Mouse (Mus musculus) Patski (cell line): ENCODE measurements at regions not wholly inside any gene's neighbourhood (a gene's known extent, or its start where the extent isn't known, plus 50 kb on each side); places are given as distances from the start of the nearest gene placed in this dataset.

Source experiments
- ATAC-seq: fragments of 100-300 bp; one replicate; pipeline ENCODE4 v1.8.0; 2021
- CTCF ChIA-PET: fragments of 350-600 bp; sonication (Branson Sonifier 250); formaldehyde crosslinking; loops from one replicate; lab custom pipeline; 2022; ENCODE audit warnings: inconsistent platforms; lab: Charles Lee
- POLR2A ChIA-PET: fragments of 350-600 bp; sonication (Branson Sonifier 250); formaldehyde crosslinking; loops from one replicate; lab custom pipeline; 2022; ENCODE audit warnings: antibody characterized with exemption, inconsistent platforms; lab: Charles Lee
- DNase-seq: peaks from one replicate; pipeline ENCODE4 v3.0.0-alpha.2; 2011; ENCODE audit warnings: low read depth, low spot score
- H3K27me3 ChIP-seq: fragments of 371-371 bp; one replicate; pipeline ENCODE4 v1.5.1; 2021
- CTCF ChIP-seq: fragments of 100-300 bp; IDR thresholded peaks from one replicate; pipeline ENCODE4 v1.5.1; 2021
- in situ Hi-C: fragments of 300-500 bp; cut with MboI; formaldehyde crosslinking; loops from 3 replicates; pipeline ENCODE4 v1.11.1; 2018; ENCODE audit warnings: low pct_unique_long_range_greater_than_20kb, mixed read lengths

- DNase-seq (no peak), ATAC-seq (no peak)
- TF ChIP-seq CTCF: no peak
- no peaks in the 10 kb centered on the region for H3K27me3 ChIP-seq
- in situ Hi-C loops: loop anchor here (10.0 kb wide), 1 partner anchor 121 kb away; the partner anchor contains the start of gene Ercc6l2
- ChIA-PET POLR2A (interaction anchor here (0.6 kb wide), 1 partner anchor 92 kb away, joined by 3 read pairs; no protein-coding TSS in a partner anchor), CTCF (no interaction called here)
Observed at GRCm38 (mm10) chr13:63693636-63694035, 120.2 kb upstream of the Ptch1 start.

DNA sequence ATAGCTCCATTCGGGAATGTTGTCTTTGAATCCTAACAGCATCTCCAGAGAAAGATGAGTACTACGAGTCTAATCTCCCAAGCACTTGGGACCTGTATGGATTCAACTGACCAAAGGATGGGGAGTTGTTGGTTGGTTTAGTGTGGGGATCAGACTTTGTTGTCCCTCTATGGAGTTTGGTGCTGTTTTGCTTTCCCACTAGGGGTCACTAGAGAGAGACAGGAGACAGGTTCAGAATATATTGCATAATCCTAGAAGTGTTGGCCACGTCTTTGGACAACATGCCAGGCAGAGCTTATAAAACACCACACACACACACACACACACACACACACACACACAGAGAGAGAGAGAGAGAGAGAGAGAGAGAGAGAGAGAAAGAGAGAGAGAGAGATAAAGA lies 118.6 kb upstream of the Ercc6l2 start:
- ChIA-PET POLR2A (interaction anchor here (1.2 kb wide), 1 partner anchor 12 kb away, joined by 4 read pairs; no protein-coding TSS in a partner anchor), CTCF (interaction anchor here (0.7 to 2.4 kb wide), 10 partner anchors 8 to 133 kb away, joined by 3 to 12 read pairs (median 4); no protein-coding TSS in a partner anchor)
- no peak for ATAC-seq
- TF ChIP-seq CTCF: peak; percentile 52
- no peak for DNase-seq
- no peaks in the 10 kb centered on the region for H3K27me3 ChIP-seq
- in situ Hi-C loops: loop anchor here (10.0 kb wide), 1 partner anchor 118 kb away; the partner anchor contains the start of gene Ercc6l2

DNA sequence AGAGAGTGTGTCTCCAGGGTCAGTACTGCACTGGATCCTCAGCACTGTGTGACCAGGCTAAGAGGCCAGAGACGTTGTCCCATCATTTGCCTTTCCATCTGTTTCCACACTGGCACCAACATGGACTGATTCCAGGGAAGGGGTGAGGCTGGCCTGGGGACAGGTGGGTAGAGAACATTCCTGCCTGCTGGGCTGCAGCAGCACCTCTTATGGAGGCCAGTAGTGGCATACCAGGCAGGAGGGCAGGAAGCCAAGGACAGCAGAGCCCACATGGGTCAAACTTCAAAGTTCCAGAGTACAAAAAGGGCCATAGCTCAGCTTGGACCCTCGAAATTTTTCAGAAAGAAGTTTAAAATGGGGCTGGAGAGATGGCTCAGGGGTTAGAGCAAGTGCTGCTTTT lies 115.4 kb upstream of the Ercc6l2 start:
- POLR2A ChIA-PET: no interaction called here
- DNase-seq: no peak
- ATAC-seq: no peak

DNA sequence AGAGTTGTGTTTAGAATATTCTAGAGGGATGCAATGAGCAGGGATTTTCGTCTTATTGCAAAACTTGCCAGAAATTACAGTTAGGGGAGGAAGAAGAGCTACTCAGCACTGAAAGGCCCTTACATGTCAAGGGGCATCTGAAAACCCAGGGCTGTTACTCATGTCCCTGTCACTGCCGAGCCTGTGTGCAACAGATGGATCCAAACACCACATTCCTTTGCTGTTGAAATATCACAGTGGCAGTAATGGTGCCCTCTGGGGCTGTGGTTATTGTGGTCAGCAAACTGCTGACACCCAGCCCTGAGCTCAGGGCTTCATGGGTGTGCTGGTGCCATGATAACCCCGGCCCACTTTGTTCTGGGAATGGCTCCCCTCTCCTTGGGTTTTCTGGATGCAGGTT lies 114.3 kb upstream of the Ercc6l2 start:
- POLR2A ChIA-PET: no interaction called here
- no peak for TF ChIP-seq CTCF
- DNase-seq (peak; percentile 65), ATAC-seq (peak; percentile 89)
- CTCF ChIA-PET: no interaction called here
- H3K27me3 ChIP-seq: no peaks in the 10 kb centered on the region
- in situ Hi-C loops: loop anchor here (5.0 kb wide), 1 partner anchor 337 kb away; no protein-coding TSS in a partner anchor

More for the DNA sequence above, 115.4 kb upstream of the Ercc6l2 start:
- no peaks in the 10 kb centered on the region for H3K27me3 ChIP-seq
- CTCF ChIA-PET: no interaction called here
- in situ Hi-C loops: loop anchor here (5.0 to 10.0 kb wide), 2 partner anchors 115 to 338 kb away; partner anchors contain the start of gene Ercc6l2
- TF ChIP-seq CTCF: no peak

GRCm38 (mm10) chr13:63701199-63702175 lies 113.6 kb upstream of the Ercc6l2 start:
- POLR2A ChIA-PET: interaction anchor here (0.6 kb wide), 1 partner anchor 19 kb away, joined by 3 read pairs; no protein-coding TSS in a partner anchor
- no peak for ATAC-seq
- TF ChIP-seq CTCF: no peak
- CTCF ChIA-PET: interaction anchor here (0.8 kb wide), 1 partner anchor 31 kb away, joined by 3 read pairs; no protein-coding TSS in a partner anchor
- in situ Hi-C loops: loop anchor here (5.0 kb wide), 1 partner anchor 336 kb away; no protein-coding TSS in a partner anchor
- DNase-seq: no peak
- no peaks in the 10 kb centered on the region for H3K27me3 ChIP-seq

DNA sequence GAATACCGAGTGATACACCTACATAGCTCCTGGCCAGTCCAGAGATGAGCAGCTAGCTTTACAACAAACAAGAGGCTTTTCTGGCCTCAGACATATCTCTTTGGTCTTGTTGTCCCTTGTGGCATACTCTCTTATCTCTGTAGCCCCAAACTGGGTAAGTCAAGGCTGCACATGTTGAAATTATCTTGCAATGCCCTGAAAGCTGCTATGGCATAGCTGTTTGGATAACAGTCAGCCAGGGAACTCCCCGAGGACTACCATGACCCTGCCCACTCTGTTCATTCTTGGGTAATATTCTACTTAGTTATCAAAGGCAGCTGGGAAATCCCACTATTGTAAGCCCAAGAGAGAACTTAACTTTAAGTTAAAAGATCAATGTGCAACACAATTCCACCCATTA lies 106.5 kb upstream of the Ercc6l2 start:
- ATAC-seq (no peak), DNase-seq (no peak)
- in situ Hi-C loops: loop anchor here (5.0 kb wide), 1 partner anchor 34 kb away; no protein-coding TSS in a partner anchor
- ChIA-PET POLR2A (interaction anchor here (0.6 kb wide), 1 partner anchor 294 kb away, joined by 4 read pairs; no protein-coding TSS in a partner anchor), CTCF (interaction anchor here (1.1 to 1.2 kb wide), 2 partner anchors 11 to 41 kb away, joined by 3 read pairs; no protein-coding TSS in a partner anchor)
- H3K27me3 ChIP-seq: no peaks in the 10 kb centered on the region
- no peak for TF ChIP-seq CTCF

DNA sequence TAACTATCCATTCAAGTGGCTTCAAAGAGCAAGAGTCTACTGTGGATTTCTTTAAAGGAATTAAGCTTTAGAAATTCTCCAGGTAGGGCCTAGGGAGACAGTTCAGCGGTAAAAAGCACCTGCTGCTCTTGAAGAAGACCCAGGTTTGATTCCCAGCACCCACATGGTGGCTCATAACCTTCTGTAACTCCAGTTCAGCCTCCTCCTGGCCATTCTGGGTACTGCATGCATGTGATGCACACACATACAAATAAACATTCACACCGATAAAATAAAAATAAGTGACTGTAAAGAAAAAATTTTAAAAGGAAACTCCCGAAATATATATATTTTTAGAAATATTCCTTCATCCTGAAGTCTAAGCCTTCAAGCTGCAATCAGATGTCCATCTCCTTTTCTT lies 101.9 kb upstream of the Ercc6l2 start:
- peak; percentile 56 for TF ChIP-seq CTCF

DNA sequence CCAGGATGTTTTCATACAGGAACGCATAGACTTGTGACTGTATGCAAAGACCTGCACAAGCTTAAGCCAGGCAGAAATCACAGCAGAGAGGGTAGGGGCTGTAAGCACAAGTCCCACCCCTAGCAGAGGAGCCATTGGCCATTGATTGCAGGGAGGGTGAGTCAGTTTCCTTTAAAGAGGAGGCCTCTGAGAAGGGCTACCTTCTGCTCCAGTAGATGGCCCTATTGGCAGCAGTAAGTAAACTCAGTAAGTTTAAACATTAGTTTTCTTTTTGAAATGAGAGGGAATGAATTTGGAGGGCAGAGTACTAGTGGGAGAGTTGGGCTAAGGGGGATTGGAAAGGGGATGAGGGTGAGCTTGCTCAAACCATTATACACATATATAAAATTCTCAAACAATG lies 98.5 kb upstream of the Ercc6l2 start:
- DNase-seq (no peak), ATAC-seq (no peak)
- no peaks in the 10 kb centered on the region for H3K27me3 ChIP-seq
- TF ChIP-seq CTCF: peak; percentile 49
- in situ Hi-C loops: no loop called here
- ChIA-PET CTCF (interaction anchor here (1.2 kb wide), 1 partner anchor 20 kb away, joined by 3 read pairs; no protein-coding TSS in a partner anchor), POLR2A (no interaction called here)

More for the DNA sequence above, 101.9 kb upstream of the Ercc6l2 start:
- DNase-seq (no peak), ATAC-seq (no peak)
- in situ Hi-C loops: no loop called here
- CTCF ChIA-PET: no interaction called here
- POLR2A ChIA-PET: no interaction called here
- H3K27me3 ChIP-seq: no peaks in the 10 kb centered on the region

- ChIA-PET CTCF (no interaction called here), POLR2A (interaction anchor here (0.7 kb wide), 1 partner anchor 55 kb away, joined by 3 read pairs; no protein-coding TSS in a partner anchor)
- no peak for TF ChIP-seq CTCF
- ATAC-seq (no peak), DNase-seq (no peak)
- in situ Hi-C loops: no loop called here
- H3K27me3 ChIP-seq: no peaks in the 10 kb centered on the region
Observed at GRCm38 (mm10) chr13:63717249-63717648, 97.8 kb upstream of the Ercc6l2 start.

- ChIA-PET CTCF (interaction anchor here (0.6 kb wide), 1 partner anchor 11 kb away, joined by 3 read pairs; no protein-coding TSS in a partner anchor), POLR2A (interaction anchor here (1.1 kb wide), 1 partner anchor 40 kb away, joined by 3 read pairs; no protein-coding TSS in a partner anchor)
Observed at GRCm38 (mm10) chr13:63718782-63719181, 96.3 kb upstream of the Ercc6l2 start.

More at GRCm38 (mm10) chr13:63718782-63719181, 96.3 kb upstream of the Ercc6l2 start:
- no peak for TF ChIP-seq CTCF
- no peak for ATAC-seq
- H3K27me3 ChIP-seq: no peaks in the 10 kb centered on the region
- no peak for DNase-seq
- in situ Hi-C loops: no loop called here
